Mouse (Mus musculus): ENCODE data around the gene Map1a. TPM values are rescaled to one million over a fixed set of nuclear protein-coding genes. Genes with fewer than 3 reads are reported as not detected.

Gene Map1a
- polyA plus RNA-seq, 2 experiments: 7.1 to 7.8 TPM

DNA sequence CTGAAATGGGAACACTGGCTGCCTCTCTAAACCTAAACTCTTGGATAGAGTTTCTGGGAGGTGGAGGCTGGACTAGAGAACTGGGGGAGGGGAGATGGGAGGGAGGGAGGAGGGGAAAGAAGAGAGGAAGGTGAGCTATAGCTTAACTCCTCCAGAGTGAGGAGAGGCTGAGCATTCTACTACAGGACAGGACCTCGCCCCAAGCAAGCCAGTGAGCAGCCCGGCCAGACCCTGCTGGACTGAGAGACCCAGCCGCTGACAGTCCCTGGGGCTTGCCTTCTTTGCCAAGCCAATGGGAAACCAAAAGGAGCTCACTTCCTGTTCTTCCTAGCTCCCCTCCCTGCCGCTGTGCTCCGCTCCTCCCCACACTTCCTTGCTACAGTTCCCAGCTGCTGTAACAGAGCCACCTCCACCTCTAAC, 19.6 kb downstream of the Map1a start:
- peak; percentile 45; the same call in 1 of the 2 replicates for ATAC-seq (ENCODE audit: low FRiP score, low read depth)
- no peak for TF ChIP-seq POLR2A (IDR thresholded peaks at IDR 0.05; ENCODE audit: borderline replicate concordance, extremely low read depth, insufficient read depth, insufficient read length)

DNA sequence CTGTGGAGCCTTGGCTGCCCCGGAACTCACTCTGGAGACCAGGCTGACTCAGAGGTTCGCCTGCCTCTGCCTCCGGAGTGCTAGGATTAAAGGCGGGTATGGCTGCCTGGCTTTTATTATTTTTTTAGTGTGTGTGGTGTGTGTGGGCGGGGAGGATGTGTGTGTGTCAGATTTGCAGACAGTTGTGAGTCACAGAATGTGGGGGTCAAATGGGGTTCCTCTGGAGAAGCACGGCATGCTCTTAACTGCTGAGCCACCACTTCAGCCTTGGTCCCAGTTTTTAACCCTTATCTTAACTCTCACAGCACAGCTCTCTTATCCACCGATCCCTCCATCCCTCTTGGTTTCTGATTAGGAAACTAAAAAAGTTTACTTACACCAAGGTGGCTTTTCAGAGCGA, 26.9 kb downstream of the Map1a start:
- H3K4me1 ChIP-seq (ENCODE audit: control insufficient read depth, insufficient read depth, low read length): no peaks in the 10 kb centered on the region

More for the DNA sequence above, 19.6 kb downstream of the Map1a start:
- Histone ChIP-seq H3K36me3 (ENCODE audit: control insufficient read depth, insufficient read depth, low read length) (peaks cover 14% of the 10 kb centered on the region), H3K9me3 (ENCODE audit: control insufficient read depth, low read length) (no peaks in the 10 kb centered on the region), H3K27me3 (ENCODE audit: control insufficient read depth, insufficient read depth, low read length) (no peaks in the 10 kb centered on the region), H3K9ac (ENCODE audit: low read depth, low read length, severe bottlenecking) (no peak overlapping the region), H3K4me2 (replicated peaks; ENCODE audit: low read depth, low read length, severe bottlenecking) (peak overlapping the region; percentile 29; the same call in 1 of the 2 replicates), H3K4me1 (ENCODE audit: control insufficient read depth, insufficient read depth, low read length) (0 out of 2 replicates have a peak, but pooled peaks cover 3% of the 10 kb centered on the region), H3K4me3 (replicated peaks; ENCODE audit: low read length) (no peak overlapping the region), H3K27ac (replicated peaks; ENCODE audit: low read depth, low read length) (no peak overlapping the region)
- WGBS: 11% methylated on average over 5 of the region's 5 CpGs
- peak; percentile 24 for DNase-seq (ENCODE audit: low spot score)

DNA sequence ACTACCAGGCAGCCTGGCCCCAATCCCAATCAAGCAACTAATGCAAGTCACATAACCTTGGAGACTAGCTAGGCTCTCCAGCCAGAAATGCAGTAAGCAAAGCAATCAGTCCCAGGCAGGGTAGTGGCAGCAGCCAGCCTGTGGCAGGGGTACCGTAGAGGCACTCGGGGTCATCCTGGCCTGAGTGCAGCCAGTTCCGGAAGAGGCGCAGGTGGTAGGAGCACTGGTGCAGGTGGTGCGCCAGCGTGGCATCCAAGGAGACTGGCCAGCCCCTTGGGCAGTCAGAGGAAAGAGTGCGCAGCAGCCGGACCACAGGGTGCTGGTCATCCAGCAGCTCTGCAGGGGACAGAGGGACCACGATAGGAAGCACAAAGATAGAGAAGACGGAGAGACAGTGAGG, 33.6 kb downstream of the Map1a start:
- Histone ChIP-seq H3K9me3 (ENCODE audit: control insufficient read depth, low read length) (no peaks in the 10 kb centered on the region), H3K4me1 (ENCODE audit: control insufficient read depth, insufficient read depth, low read length) (no peaks in the 10 kb centered on the region), H3K36me3 (ENCODE audit: control insufficient read depth, insufficient read depth, low read length) (no peaks in the 10 kb centered on the region), H3K4me3 (replicated peaks; ENCODE audit: low read length) (no peak overlapping the region), H3K4me2 (replicated peaks; ENCODE audit: low read depth, low read length, severe bottlenecking) (no peak overlapping the region), H3K9ac (ENCODE audit: low read depth, low read length, severe bottlenecking) (no peak overlapping the region), H3K27me3 (ENCODE audit: control insufficient read depth, insufficient read depth, low read length) (no peaks in the 10 kb centered on the region), H3K27ac (replicated peaks; ENCODE audit: low read depth, low read length) (no peak overlapping the region)
- DNase-seq (ENCODE audit: low spot score) (no peak), ATAC-seq (ENCODE audit: low FRiP score, low read depth) (no peak)
- no peak for TF ChIP-seq POLR2A (IDR thresholded peaks at IDR 0.05; ENCODE audit: borderline replicate concordance, extremely low read depth, insufficient read depth, insufficient read length)
- WGBS: 85% methylated on average over 10 of the region's 10 CpGs

More for the DNA sequence above, 26.9 kb downstream of the Map1a start:
- H3K4me3 ChIP-seq (replicated peaks; ENCODE audit: low read length): no peak overlapping the region
- no peaks in the 10 kb centered on the region for H3K36me3 ChIP-seq (ENCODE audit: control insufficient read depth, insufficient read depth, low read length)
- H3K9me3 ChIP-seq (ENCODE audit: control insufficient read depth, low read length): no peaks in the 10 kb centered on the region
- ATAC-seq (ENCODE audit: low FRiP score, low read depth) (no peak), DNase-seq (ENCODE audit: low spot score) (no peak)
- no peak overlapping the region for H3K4me2 ChIP-seq (replicated peaks; ENCODE audit: low read depth, low read length, severe bottlenecking)
- H3K27me3 ChIP-seq (ENCODE audit: control insufficient read depth, insufficient read depth, low read length): no peaks in the 10 kb centered on the region
- H3K9ac ChIP-seq (ENCODE audit: low read depth, low read length, severe bottlenecking): no peak overlapping the region
- no peak overlapping the region for H3K27ac ChIP-seq (replicated peaks; ENCODE audit: low read depth, low read length)
- TF ChIP-seq POLR2A (IDR thresholded peaks at IDR 0.05; ENCODE audit: borderline replicate concordance, extremely low read depth, insufficient read depth, insufficient read length): no peak
- WGBS: 71% methylated on average over 8 of the region's 8 CpGs

DNA sequence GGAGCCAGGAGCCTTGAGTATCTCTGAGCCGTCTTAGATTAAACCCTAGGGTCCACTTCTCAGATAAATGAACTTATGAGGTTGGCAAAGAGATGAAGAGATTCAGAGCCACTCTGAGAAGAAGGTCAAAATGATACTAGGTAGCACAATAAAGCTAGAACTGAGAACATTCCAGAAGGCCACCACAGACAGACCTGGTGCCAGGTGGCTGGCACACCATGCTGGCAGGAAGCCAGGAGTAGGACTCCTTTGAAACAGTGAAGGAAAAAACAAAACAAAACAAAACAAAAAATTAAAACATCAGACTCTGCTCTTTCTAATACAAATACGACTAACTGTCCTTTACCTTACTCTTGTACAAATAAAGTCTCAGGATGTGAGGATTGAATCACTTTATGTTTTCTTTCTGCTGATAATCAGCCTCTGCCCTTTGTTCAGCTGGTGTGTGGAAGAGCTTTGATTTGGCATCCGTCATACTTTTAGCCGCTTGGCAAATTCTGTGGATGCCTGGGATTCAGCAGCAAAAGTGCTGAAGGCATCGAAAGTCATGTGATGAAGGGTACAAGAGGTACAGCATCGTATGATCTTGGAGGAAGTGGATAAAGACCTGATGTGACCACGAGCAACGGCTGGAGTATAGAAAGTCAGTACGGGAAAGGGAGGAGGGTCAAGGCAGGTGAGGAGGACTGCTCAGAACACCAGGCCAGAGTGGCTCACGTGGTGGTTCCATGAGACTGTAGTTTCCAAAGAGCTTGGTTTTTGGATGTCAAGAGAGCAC, 34.5 kb downstream of the Map1a start:
- no peaks in the 10 kb centered on the region for H3K36me3 ChIP-seq (ENCODE audit: control insufficient read depth, insufficient read depth, low read length)
- TF ChIP-seq POLR2A (IDR thresholded peaks at IDR 0.05; ENCODE audit: borderline replicate concordance, extremely low read depth, insufficient read depth, insufficient read length): no peak
- H3K4me3 ChIP-seq (replicated peaks; ENCODE audit: low read length): no peak overlapping the region
- no peak for DNase-seq (ENCODE audit: low spot score)
- H3K27me3 ChIP-seq (ENCODE audit: control insufficient read depth, insufficient read depth, low read length): no peaks in the 10 kb centered on the region
- ATAC-seq (ENCODE audit: low FRiP score, low read depth): no peak
- H3K4me1 ChIP-seq (ENCODE audit: control insufficient read depth, insufficient read depth, low read length): no peaks in the 10 kb centered on the region
- no peak overlapping the region for H3K9ac ChIP-seq (ENCODE audit: low read depth, low read length, severe bottlenecking)
- H3K27ac ChIP-seq (replicated peaks; ENCODE audit: low read depth, low read length): no peak overlapping the region
- H3K9me3 ChIP-seq (ENCODE audit: control insufficient read depth, low read length): no peaks in the 10 kb centered on the region
- WGBS: 85% methylated on average over 10 of the region's 10 CpGs
- H3K4me2 ChIP-seq (replicated peaks; ENCODE audit: low read depth, low read length, severe bottlenecking): no peak overlapping the region

DNA sequence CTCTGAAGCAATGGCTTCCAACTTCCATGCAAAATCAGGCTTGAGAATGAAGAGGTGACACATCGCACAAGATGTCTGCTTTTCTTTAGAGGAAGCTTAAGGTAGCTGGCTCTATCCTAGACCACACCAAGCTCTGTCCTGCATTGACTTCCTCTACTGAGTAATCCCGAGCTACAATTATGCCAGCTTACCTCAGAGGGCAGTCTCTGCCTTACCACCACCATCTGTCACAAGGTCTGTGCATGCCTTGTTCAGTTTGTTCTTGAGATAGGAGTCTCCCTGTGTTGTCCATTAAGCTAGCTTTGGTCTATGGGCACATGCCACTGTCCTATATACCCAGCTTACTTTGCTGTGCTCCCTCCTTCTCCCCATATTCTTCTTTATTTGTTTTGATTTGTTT, 40.1 kb downstream of the Map1a start:
- H3K4me2 ChIP-seq (replicated peaks; ENCODE audit: low read depth, low read length, severe bottlenecking): no peak overlapping the region
- H3K9me3 ChIP-seq (ENCODE audit: control insufficient read depth, low read length): no peaks in the 10 kb centered on the region
- H3K27ac ChIP-seq (replicated peaks; ENCODE audit: low read depth, low read length): no peak overlapping the region
- H3K4me3 ChIP-seq (replicated peaks; ENCODE audit: low read length): no peak overlapping the region
- ATAC-seq (ENCODE audit: low FRiP score, low read depth) (no peak), DNase-seq (ENCODE audit: low spot score) (no peak)
- TF ChIP-seq POLR2A (IDR thresholded peaks at IDR 0.05; ENCODE audit: borderline replicate concordance, extremely low read depth, insufficient read depth, insufficient read length): no peak
- H3K9ac ChIP-seq (ENCODE audit: low read depth, low read length, severe bottlenecking): no peak overlapping the region
- H3K4me1 ChIP-seq (ENCODE audit: control insufficient read depth, insufficient read depth, low read length): no peaks in the 10 kb centered on the region
- no peaks in the 10 kb centered on the region for H3K36me3 ChIP-seq (ENCODE audit: control insufficient read depth, insufficient read depth, low read length)
- WGBS: 92% methylated on average over 2 of the region's 2 CpGs
- H3K27me3 ChIP-seq (ENCODE audit: control insufficient read depth, insufficient read depth, low read length): no peaks in the 10 kb centered on the region

Data from limb, embryonic 14.5 days (tissue).